Mouse (Mus musculus): ENCODE results near the gene Syne1.

GRCm38 (mm10) chr10:5522276-5522675 lies 29.0 kb downstream of the Syne1 start:
- TF ChIP-seq CTCF (IDR thresholded peaks at IDR 0.05; ENCODE audit: low read depth, low read length) (no peak), POLR2A (IDR thresholded peaks at IDR 0.05; ENCODE audit: extremely low read depth, insufficient read depth, low read length) (no peak)

Measured in liver, adult 2 months (tissue).